Mouse (Mus musculus) ES-E14 (cell line): ENCODE results near the gene Lama2. TPM values are rescaled to one million over a fixed set of nuclear protein-coding genes. Genes with fewer than 3 reads are reported as not detected.
"Not testable (repeated sequence)": the region's sequence is repeated elsewhere in the genome, so short reads cannot be mapped to it uniquely, and the experiment has no call there.

Experiments
- DNase-seq: peaks from one replicate; pipeline ENCODE4 v3.0.0-alpha.2; 2013; ENCODE audit warnings: low read depth, low spot score
- H3K27ac ChIP-seq: 2 replicates; pipeline ENCODE4 v1.5.1; 2012; ENCODE audit warnings: low read depth, mild to moderate bottlenecking, low read length, moderate library complexity, mixed read lengths; ENCODE audit not compliant: poor library complexity, insufficient read depth, severe bottlenecking
- H3K36me3 ChIP-seq: 2 replicates; pipeline ENCODE4 v1.6.1; 2012; ENCODE audit warnings: mild to moderate bottlenecking, low read length, moderate library complexity, mixed read lengths; ENCODE audit not compliant: control insufficient read depth, poor library complexity, insufficient read depth, severe bottlenecking
- H3K4me1 ChIP-seq, 2 experiments: fragments of 150-350 bp in 1 of 2; sonication (generic) in 1 of 2; 2 replicates each; pipeline ENCODE4 v1.6.1; 2012; ENCODE audit warnings: low read length in 2 of 2, mild to moderate bottlenecking in 1 of 2, mixed read lengths in 1 of 2; ENCODE audit not compliant: control insufficient read depth in 2 of 2, insufficient read depth in 2 of 2, poor library complexity in 1 of 2
- H3K4me3 ChIP-seq, 2 experiments: fragments of 150-350 bp in 1 of 2; sonication (generic) in 1 of 2; 2 replicates each; pipeline ENCODE4 v1.5.1; 2012; ENCODE audit warnings: low read length in 2 of 2, low read depth in 1 of 2, mild to moderate bottlenecking in 1 of 2, mixed read lengths in 1 of 2; ENCODE audit not compliant: insufficient read depth in 1 of 2, poor library complexity in 1 of 2, severe bottlenecking in 1 of 2
- H3K9ac ChIP-seq: 2 replicates; pipeline ENCODE4 v1.6.1; 2012; ENCODE audit warnings: low read depth, mild to moderate bottlenecking, low read length, mixed read lengths; ENCODE audit not compliant: poor library complexity, insufficient read depth, severe bottlenecking
- H3K9me3 ChIP-seq: fragments of 150-350 bp; sonication (generic); 2 replicates; pipeline ENCODE4 v1.6.1; 2012; ENCODE audit warnings: low read depth, mild to moderate bottlenecking, low read length; ENCODE audit not compliant: control insufficient read depth, insufficient read depth
- CHD2 ChIP-seq: IDR thresholded peaks from 2 replicates; pipeline ENCODE4 v1.6.1; 2014; ENCODE audit warnings: mild to moderate bottlenecking, low read depth, low read length, inconsistent platforms
- HCFC1 ChIP-seq: IDR thresholded peaks from 2 replicates; pipeline ENCODE4 v1.6.1; 2012; ENCODE audit warnings: low read length, inconsistent platforms, borderline replicate concordance; ENCODE audit not compliant: insufficient read depth
- MAFK ChIP-seq: IDR thresholded peaks from 2 replicates; pipeline ENCODE4 v1.6.1; 2014; ENCODE audit warnings: mild to moderate bottlenecking, low read depth, low read length, inconsistent platforms; ENCODE audit not compliant: insufficient read depth
- ZC3H11A ChIP-seq: IDR thresholded peaks from 2 replicates; pipeline ENCODE4 v1.6.1; 2012; ENCODE audit warnings: low read depth, mild to moderate bottlenecking, inconsistent platforms, low read length, borderline replicate concordance
- ZNF384 ChIP-seq: IDR thresholded peaks from 2 replicates; pipeline ENCODE4 v1.6.1; 2012; ENCODE audit warnings: low read depth, low read length, inconsistent platforms
- in situ Hi-C, 2 experiments: fragments of 600-800 bp; cut with MboI; formaldehyde crosslinking; loops; one replicate each; pipeline ENCODE4 v1.15.1; 2025; ENCODE audit warnings: low sequenced_read_pairs in 2 of 2, inconsistent platforms in 1 of 2; ENCODE audit not compliant: unreplicated experiment in 2 of 2
- total RNA-seq: library from RNA; depleted of rRNA; stranded (reverse); fragments of 300-350 nt; gene quantifications from 2 replicates; pipeline ENCODE4 v1.2.3, GENCODE M21; 2012

Gene Lama2
- total RNA-seq, 1 experiment = 0.09 TPM

GRCm38 (mm10) chr10:26993971-26994761 is 625.4 kb downstream of the Lama2 start:
- Histone ChIP-seq H3K36me3 (no peaks in the 10 kb centered on the region), H3K4me3 (no peak overlapping the region), H3K27ac (no peak overlapping the region), H3K9me3 (no peaks in the 10 kb centered on the region), H3K4me1 (no peaks in the 10 kb centered on the region), H3K9ac (no peak overlapping the region)
- no peak for DNase-seq
- in situ Hi-C loops = no loop called here
- TF ChIP-seq MAFK = no peak
- TF ChIP-seq ZNF384 = peak; percentile 45; the same call in 1 of the 2 replicates
- no peak for TF ChIP-seq ZC3H11A
- TF ChIP-seq HCFC1 = no peak
- no peak for TF ChIP-seq CHD2

GRCm38 (mm10) chr10:26985451-26985850 is 634.1 kb downstream of the Lama2 start:
- H3K9ac ChIP-seq = no peak overlapping the region
- DNase-seq = no peak
- H3K4me1 ChIP-seq = no peaks in the 10 kb centered on the region
- no peak for TF ChIP-seq MAFK
- no peak for TF ChIP-seq ZNF384
- TF ChIP-seq HCFC1 = no peak
- TF ChIP-seq CHD2 = no peak
- no peak for TF ChIP-seq ZC3H11A
- no peaks in the 10 kb centered on the region for H3K9me3 ChIP-seq
- H3K27ac ChIP-seq = no peak overlapping the region
- H3K4me3 ChIP-seq = no peak overlapping the region
- no peaks in the 10 kb centered on the region for H3K36me3 ChIP-seq
- in situ Hi-C loops = no loop called here

GRCm38 (mm10) chr10:26984082-26984481 is 635.5 kb downstream of the Lama2 start:
- H3K4me3 ChIP-seq, H3K4me1 ChIP-seq, H3K9me3 ChIP-seq, DNase-seq, H3K27ac ChIP-seq, H3K9ac ChIP-seq, H3K36me3 ChIP-seq, in situ Hi-C loops: not testable (repeated sequence)

GRCm38 (mm10) chr10:26983583-26983982 is 636.0 kb downstream of the Lama2 start:
- Histone ChIP-seq H3K9me3 (no peaks in the 10 kb centered on the region), H3K27ac (no peak overlapping the region), H3K9ac (no peak overlapping the region), H3K36me3 (no peaks in the 10 kb centered on the region), H3K4me1 (no peaks in the 10 kb centered on the region), H3K4me3 (no peak overlapping the region)
- TF ChIP-seq MAFK = no peak
- no peak for TF ChIP-seq ZC3H11A
- TF ChIP-seq HCFC1 = no peak
- TF ChIP-seq ZNF384 = no peak
- no peak for TF ChIP-seq CHD2
- in situ Hi-C loops = no loop called here
- DNase-seq = no peak

- Histone ChIP-seq H3K36me3 (no peaks in the 10 kb centered on the region), H3K4me1 (no peaks in the 10 kb centered on the region), H3K9me3 (no peaks in the 10 kb centered on the region), H3K27ac (no peak overlapping the region), H3K9ac (no peak overlapping the region), H3K4me3 (no peak overlapping the region)
- TF ChIP-seq MAFK (no peak), ZNF384 (no peak), CHD2 (no peak), ZC3H11A (no peak), HCFC1 (no peak)
- in situ Hi-C loops = no loop called here
- DNase-seq = no peak
These were observed 636.9 kb downstream of the Lama2 start for GRCm38 (mm10) chr10:26982621-26983020.
